Mouse (Mus musculus): ENCODE measurements at regions not wholly inside any gene's neighbourhood (a gene's known extent, or its start where the extent isn't known, plus 50 kb on each side); places are given as distances from the start of the nearest gene placed in this dataset.

DNA sequence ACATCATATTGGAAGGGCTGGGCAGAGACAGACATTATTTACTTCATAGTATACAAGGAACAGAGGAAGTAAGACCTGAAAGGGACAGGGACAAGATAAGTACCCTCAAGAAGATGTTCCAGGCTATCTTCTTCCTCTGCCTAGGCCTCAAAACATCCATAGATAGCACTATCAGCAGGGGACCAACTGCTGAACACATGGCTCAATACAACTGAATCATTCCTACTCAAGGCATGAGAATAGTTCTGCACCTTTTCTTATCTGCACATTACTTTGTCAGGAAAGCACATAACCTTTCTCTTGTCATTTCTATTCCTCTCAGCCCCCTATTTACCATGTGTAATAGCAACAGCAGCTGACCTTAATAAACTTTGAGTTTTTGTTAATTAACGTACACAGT lies 182.4 kb upstream of the Ufl1 start:
- WGBS (ENCODE audit: insufficient replicate concordance): 76% methylated on average over 1 of the region's 1 CpGs
- Histone ChIP-seq H3K9me3 (ENCODE audit: low read length) (no peaks in the 10 kb centered on the region), H3K4me3 (ENCODE audit: low read depth, low read length) (no peak overlapping the region), H3K27me3 (ENCODE audit: insufficient read depth, low read length) (no peaks in the 10 kb centered on the region), H3K9ac (replicated peaks) (no peak overlapping the region), H3K36me3 (replicated peaks; ENCODE audit: insufficient read depth, low read length) (no peaks in the 10 kb centered on the region), H3K4me2 (ENCODE audit: low read depth, low read length) (no peak overlapping the region), H3K4me1 (ENCODE audit: insufficient read depth) (no peaks in the 10 kb centered on the region), H3K27ac (ENCODE audit: low read depth) (no peak overlapping the region)
- no peak for ATAC-seq
- no peak for DNase-seq
- no peak for TF ChIP-seq EP300 (IDR thresholded peaks at IDR 0.05; ENCODE audit: low read depth)
- TF ChIP-seq CTCF (IDR thresholded peaks at IDR 0.05; ENCODE audit: low read depth): no peak

DNA sequence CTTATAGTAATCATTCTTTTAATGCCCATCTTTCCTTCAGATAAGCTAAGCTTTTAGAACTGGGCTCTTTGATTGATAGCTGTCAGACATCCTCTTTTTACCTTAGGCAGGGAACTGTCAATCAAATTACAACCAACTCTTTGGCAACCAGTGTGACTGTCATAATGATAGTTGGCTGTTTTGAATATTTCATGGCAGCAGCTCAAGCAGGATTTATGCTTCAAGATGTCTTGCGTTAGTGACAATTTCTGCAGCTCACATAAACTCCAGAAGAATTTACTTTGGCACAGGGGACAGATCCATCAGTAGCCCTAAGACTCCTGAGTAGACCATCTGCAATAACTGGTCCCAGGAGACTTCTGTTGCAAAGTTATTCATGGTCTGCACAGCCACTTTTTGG lies 178.5 kb upstream of the Ufl1 start:
- no peaks in the 10 kb centered on the region for H3K9me3 ChIP-seq (ENCODE audit: low read length)
- TF ChIP-seq EP300 (IDR thresholded peaks at IDR 0.05; ENCODE audit: low read depth) (no peak), CTCF (IDR thresholded peaks at IDR 0.05; ENCODE audit: low read depth) (no peak)
- DNase-seq (no peak), ATAC-seq (no peak)
- no peaks in the 10 kb centered on the region for H3K4me1 ChIP-seq (ENCODE audit: insufficient read depth)
- H3K27ac ChIP-seq (ENCODE audit: low read depth): no peak overlapping the region
- H3K27me3 ChIP-seq (ENCODE audit: insufficient read depth, low read length): no peaks in the 10 kb centered on the region
- no peak overlapping the region for H3K4me2 ChIP-seq (ENCODE audit: low read depth, low read length)
- H3K36me3 ChIP-seq (replicated peaks; ENCODE audit: insufficient read depth, low read length): no peaks in the 10 kb centered on the region
- H3K4me3 ChIP-seq (ENCODE audit: low read depth, low read length): no peak overlapping the region
- no peak overlapping the region for H3K9ac ChIP-seq (replicated peaks)
- 95% methylated on average over 1 of the region's 1 CpGs for WGBS (ENCODE audit: insufficient replicate concordance)

DNA sequence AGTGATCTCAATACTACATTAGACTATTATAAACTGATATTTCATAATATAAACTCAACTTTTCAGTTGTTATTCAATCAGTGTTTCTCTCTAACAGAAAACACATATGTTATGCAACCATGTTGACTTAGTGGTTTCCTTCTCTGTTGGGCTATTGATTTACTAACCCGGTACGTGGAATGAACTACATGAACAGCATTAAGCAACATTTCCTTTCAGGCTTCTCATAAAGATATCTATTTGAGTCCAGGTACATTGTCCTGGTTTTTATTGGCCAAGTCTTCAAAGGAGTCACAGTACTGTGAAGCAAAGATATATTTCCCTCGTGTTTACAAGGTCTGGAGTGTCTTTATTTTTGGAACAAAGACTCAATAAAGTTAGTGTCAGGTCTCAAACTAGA lies 173.1 kb upstream of the Ufl1 start:
- ATAC-seq: peak; percentile 91
- no peaks in the 10 kb centered on the region for H3K36me3 ChIP-seq (replicated peaks; ENCODE audit: insufficient read depth, low read length)
- no peaks in the 10 kb centered on the region for H3K9me3 ChIP-seq (ENCODE audit: low read length)
- peak; percentile 35; the same call in 1 of the 2 replicates for TF ChIP-seq EP300 (IDR thresholded peaks at IDR 0.05; ENCODE audit: low read depth)
- TF ChIP-seq CTCF (IDR thresholded peaks at IDR 0.05; ENCODE audit: low read depth): no peak
- H3K9ac ChIP-seq (replicated peaks): no peak overlapping the region
- H3K27ac ChIP-seq (ENCODE audit: low read depth): no peak overlapping the region
- WGBS (ENCODE audit: insufficient replicate concordance): 42% methylated on average over 3 of the region's 3 CpGs
- no peaks in the 10 kb centered on the region for H3K4me1 ChIP-seq (ENCODE audit: insufficient read depth)
- H3K27me3 ChIP-seq (ENCODE audit: insufficient read depth, low read length): no peaks in the 10 kb centered on the region
- no peak for DNase-seq
- H3K4me2 ChIP-seq (ENCODE audit: low read depth, low read length): no peak overlapping the region
- no peak overlapping the region for H3K4me3 ChIP-seq (ENCODE audit: low read depth, low read length)

DNA sequence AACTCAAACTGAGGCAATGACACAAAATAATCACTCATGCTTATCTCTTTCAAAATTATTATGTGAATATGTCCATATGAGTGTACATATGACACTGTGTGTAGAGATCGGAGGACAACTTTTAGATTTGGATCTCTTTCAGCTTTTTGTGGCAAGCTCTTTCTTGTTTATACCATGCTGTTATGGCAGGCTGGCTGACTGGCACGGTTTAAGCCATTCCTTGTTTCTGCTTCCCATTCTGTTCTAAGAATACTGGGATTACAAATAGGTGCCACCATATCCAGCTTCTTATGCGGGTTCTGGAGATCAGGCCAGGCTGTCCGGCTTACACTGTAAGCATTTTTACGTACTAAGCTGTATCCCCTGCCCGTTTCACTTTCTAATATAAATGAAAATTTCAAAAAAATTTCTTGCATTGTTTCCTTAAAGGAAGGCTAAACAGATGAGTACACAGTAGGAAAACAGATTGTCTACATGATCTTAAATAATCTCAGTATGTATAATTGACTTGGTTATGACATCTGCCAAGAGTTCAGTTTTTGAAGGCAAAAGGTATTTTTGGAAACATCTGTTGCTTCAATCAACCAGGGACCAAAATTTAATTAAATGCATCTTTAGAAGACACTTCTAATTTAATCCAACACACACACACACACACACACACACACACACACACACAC lies 171.6 kb upstream of the Ufl1 start:
- 78% methylated on average over 6 of the region's 6 CpGs for WGBS (ENCODE audit: insufficient replicate concordance)
- Histone ChIP-seq H3K9me3 (ENCODE audit: low read length) (no peaks in the 10 kb centered on the region), H3K9ac (replicated peaks) (no peak overlapping the region), H3K4me2 (ENCODE audit: low read depth, low read length) (no peak overlapping the region), H3K36me3 (replicated peaks; ENCODE audit: insufficient read depth, low read length) (no peaks in the 10 kb centered on the region), H3K27me3 (ENCODE audit: insufficient read depth, low read length) (no peaks in the 10 kb centered on the region), H3K4me3 (ENCODE audit: low read depth, low read length) (no peak overlapping the region), H3K4me1 (ENCODE audit: insufficient read depth) (no peaks in the 10 kb centered on the region), H3K27ac (ENCODE audit: low read depth) (no peak overlapping the region)
- ATAC-seq (no peak), DNase-seq (no peak)
- no peak for TF ChIP-seq EP300 (IDR thresholded peaks at IDR 0.05; ENCODE audit: low read depth)
- no peak for TF ChIP-seq CTCF (IDR thresholded peaks at IDR 0.05; ENCODE audit: low read depth)

DNA sequence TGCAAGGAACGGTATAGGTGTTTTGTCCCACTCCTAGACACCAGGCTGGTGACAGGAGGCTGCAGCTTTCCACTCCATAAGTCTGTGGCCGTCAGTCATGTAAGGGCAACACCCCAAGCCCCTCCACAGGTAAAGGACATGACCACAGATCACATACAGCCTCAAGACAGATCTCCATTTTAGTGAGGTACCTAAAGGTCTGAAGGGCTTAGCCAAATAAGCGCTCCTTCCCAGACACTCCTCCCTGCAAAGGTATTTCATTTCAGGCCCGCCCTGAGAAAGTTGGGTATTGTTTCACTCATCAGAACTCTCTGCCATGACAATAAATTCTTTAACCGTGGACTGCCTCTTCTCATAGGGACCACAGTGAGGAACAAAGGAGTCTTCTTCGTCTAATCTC lies 170.2 kb upstream of the Ufl1 start:
- WGBS (ENCODE audit: insufficient replicate concordance): 71% methylated on average over 6 of the region's 6 CpGs
- Histone ChIP-seq H3K27ac (ENCODE audit: low read depth) (no peak overlapping the region), H3K9ac (replicated peaks) (no peak overlapping the region), H3K9me3 (ENCODE audit: low read length) (no peaks in the 10 kb centered on the region), H3K36me3 (replicated peaks; ENCODE audit: insufficient read depth, low read length) (no peaks in the 10 kb centered on the region), H3K27me3 (ENCODE audit: insufficient read depth, low read length) (no peaks in the 10 kb centered on the region), H3K4me1 (ENCODE audit: insufficient read depth) (no peaks in the 10 kb centered on the region), H3K4me2 (ENCODE audit: low read depth, low read length) (no peak overlapping the region), H3K4me3 (ENCODE audit: low read depth, low read length) (no peak overlapping the region)
- ATAC-seq (no peak), DNase-seq (no peak)
- TF ChIP-seq CTCF (IDR thresholded peaks at IDR 0.05; ENCODE audit: low read depth) (no peak), EP300 (IDR thresholded peaks at IDR 0.05; ENCODE audit: low read depth) (no peak)

DNA sequence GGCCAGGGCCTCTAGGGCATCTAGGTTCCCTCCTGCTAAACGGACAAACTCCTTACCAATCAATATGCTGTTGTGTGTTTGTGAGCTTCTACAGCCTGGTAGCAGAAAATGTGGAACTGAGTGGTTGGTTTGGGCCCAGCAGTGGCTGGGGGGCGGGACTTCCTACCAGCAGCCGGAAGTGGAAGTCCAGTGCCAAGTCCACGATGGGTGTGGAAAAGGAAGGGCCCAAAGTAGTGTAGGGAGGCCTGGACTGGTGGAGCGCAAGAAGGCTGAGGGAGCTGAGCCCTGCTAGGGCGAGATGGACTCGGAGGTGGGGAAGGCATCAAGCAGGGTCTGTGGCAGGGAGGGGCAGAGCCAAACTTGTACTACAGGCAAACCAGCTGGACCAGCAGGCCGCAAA lies 150.6 kb upstream of the Ufl1 start:
- Histone ChIP-seq H3K4me2 (ENCODE audit: low read depth, low read length) (no peak overlapping the region), H3K9me3 (ENCODE audit: low read length) (no peaks in the 10 kb centered on the region), H3K9ac (replicated peaks) (no peak overlapping the region), H3K27me3 (ENCODE audit: insufficient read depth, low read length) (no peaks in the 10 kb centered on the region), H3K27ac (ENCODE audit: low read depth) (no peak overlapping the region), H3K4me3 (ENCODE audit: low read depth, low read length) (no peak overlapping the region), H3K4me1 (ENCODE audit: insufficient read depth) (no peaks in the 10 kb centered on the region), H3K36me3 (replicated peaks; ENCODE audit: insufficient read depth, low read length) (no peaks in the 10 kb centered on the region)
- no peak for TF ChIP-seq CTCF (IDR thresholded peaks at IDR 0.05; ENCODE audit: low read depth)
- no peak for TF ChIP-seq EP300 (IDR thresholded peaks at IDR 0.05; ENCODE audit: low read depth)
- ATAC-seq (no peak), DNase-seq (no peak)
- WGBS (ENCODE audit: insufficient replicate concordance): 82% methylated on average over 8 of the region's 8 CpGs

DNA sequence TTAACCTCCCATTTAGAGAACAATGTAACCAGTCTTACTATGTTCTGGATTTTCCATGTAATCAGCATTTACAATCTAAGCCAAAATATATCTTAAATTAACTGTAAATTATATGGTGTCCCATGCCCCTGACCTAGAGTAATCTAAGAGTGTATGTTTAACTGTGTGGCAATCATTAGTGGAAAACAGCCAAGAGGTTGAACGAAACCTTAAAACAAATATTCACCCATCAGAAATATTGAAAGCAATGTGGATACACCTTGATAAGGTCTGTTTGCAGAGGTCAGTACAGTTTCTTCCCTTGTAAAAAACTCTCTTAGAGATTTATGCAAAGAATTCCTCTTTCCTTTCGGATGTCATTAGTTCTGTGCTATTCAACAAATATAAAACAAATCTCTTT lies 134.7 kb upstream of the Ufl1 start:
- ATAC-seq: peak; percentile 73
- Histone ChIP-seq H3K4me3 (ENCODE audit: low read depth, low read length) (no peak overlapping the region), H3K9ac (replicated peaks) (no peak overlapping the region), H3K4me2 (ENCODE audit: low read depth, low read length) (no peak overlapping the region), H3K27ac (ENCODE audit: low read depth) (no peak overlapping the region), H3K9me3 (ENCODE audit: low read length) (no peaks in the 10 kb centered on the region), H3K36me3 (replicated peaks; ENCODE audit: insufficient read depth, low read length) (no peaks in the 10 kb centered on the region), H3K4me1 (ENCODE audit: insufficient read depth) (peaks cover 6% of the 10 kb centered on the region), H3K27me3 (ENCODE audit: insufficient read depth, low read length) (no peaks in the 10 kb centered on the region)
- no peak for DNase-seq
- 56% methylated on average over 2 of the region's 2 CpGs for WGBS (ENCODE audit: insufficient replicate concordance)
- no peak for TF ChIP-seq CTCF (IDR thresholded peaks at IDR 0.05; ENCODE audit: low read depth)

All from liver, postnatal 0 days (tissue).